Mouse (Mus musculus) MEL-GATA-1-ER (cell line): ENCODE results near the gene Sult2a8.
"Not testable (repeated sequence)": the region's sequence is repeated elsewhere in the genome, so short reads cannot be mapped to it uniquely, and the experiment has no call there.

Experiments
- DNase-seq: peaks from one replicate; pipeline ENCODE4 v3.0.0-alpha.2; 2012; ENCODE audit warnings: low read depth; ENCODE audit errors: extremely low read depth

The Sult2a8 gene

GRCm38 (mm10) chr7:14446534-14446933 lies at the start of gene Sult2a8:
Sult2a8 (minus strand) TSS chr7:14446769.
- DNase-seq: no peak

GRCm38 (mm10) chr7:14494130-14494529 lies 47.6 kb upstream of the Sult2a8 start, which contains the start of gene Sult2a7:
Sult2a7 (minus strand) TSS chr7:14494230.
- no peak for DNase-seq

- no peak for DNase-seq
These were observed 46.3 kb upstream of the Sult2a8 start for GRCm38 (mm10) chr7:14492886-14493285.

- DNase-seq: no peak
These were observed 7.0 kb downstream of the Sult2a8 start for GRCm38 (mm10) chr7:14439581-14439980.

- no peak for DNase-seq
These were observed 8.1 kb downstream of the Sult2a8 start for GRCm38 (mm10) chr7:14438484-14438883.

GRCm38 (mm10) chr7:14438029-14438428 lies 8.5 kb downstream of the Sult2a8 start:
- DNase-seq: no peak

- not testable (repeated sequence) for DNase-seq
These were observed 47.2 kb downstream of the Sult2a8 start for GRCm38 (mm10) chr7:14399363-14399762.

- no peak for DNase-seq
These were observed 50.1 kb downstream of the Sult2a8 start for GRCm38 (mm10) chr7:14396462-14396861.
